Mouse (Mus musculus) thymus, adult 18-20 months (tissue): ENCODE data around the gene Hist1h4d.
"Not testable (repeated sequence)": the region's sequence is repeated elsewhere in the genome, so short reads cannot be mapped to it uniquely, and the experiment has no call there.

Experiments used
- DNase-seq, 2 experiments: peaks; one replicate each; pipeline ENCODE4 v3.0.0; 2022; ENCODE audit warnings: mixed read lengths in 2 of 2

Hist1h4d gene

GRCm38 (mm10) chr13:23551931-23552914 is 29.2 kb upstream of the Hist1h4d start:
- DNase-seq: no peak

GRCm38 (mm10) chr13:23552962-23553361 is 28.4 kb upstream of the Hist1h4d start, which contains the start of gene Hist1h1d:
TSS of gene Hist1h1d (plus strand) at chr13:23553262.
- DNase-seq: no peak

- DNase-seq: no peak
Observed at GRCm38 (mm10) chr13:23554393-23554792, 27.0 kb upstream of the Hist1h4d start.

- DNase-seq: peak; percentile 81 to 89
Observed at GRCm38 (mm10) chr13:23554925-23555838, 26.2 kb upstream of the Hist1h4d start.

GRCm38 (mm10) chr13:23555839-23556416 is 25.5 kb upstream of the Hist1h4d start:
- peak in 1 of 2 experiments; percentile 72 for DNase-seq

- DNase-seq: no peak
Observed at GRCm38 (mm10) chr13:23556906-23557305, 24.5 kb upstream of the Hist1h4d start.

GRCm38 (mm10) chr13:23560699-23561098 is 20.7 kb upstream of the Hist1h4d start:
- not testable (repeated sequence) for DNase-seq

GRCm38 (mm10) chr13:23561531-23561882 is 19.9 kb upstream of the Hist1h4d start:
- not testable (repeated sequence) for DNase-seq

- peak; percentile 81 to 91 for DNase-seq
Observed at GRCm38 (mm10) chr13:23561883-23562659, 19.3 kb upstream of the Hist1h4d start, which contains the start of gene Hist1h3e. TSS of gene Hist1h3e (minus strand) at chr13:23562369.

- no peak for DNase-seq
Observed at GRCm38 (mm10) chr13:23562699-23563462, 18.5 kb upstream of the Hist1h4d start.

GRCm38 (mm10) chr13:23564482-23564881 is 16.9 kb upstream of the Hist1h4d start:
- DNase-seq: no peak

GRCm38 (mm10) chr13:23570261-23571021 is 11.0 kb upstream of the Hist1h4d start:
- DNase-seq: not testable (repeated sequence)

- DNase-seq: peak; percentile 63 to 78
Observed at GRCm38 (mm10) chr13:23571022-23571503, 10.3 kb upstream of the Hist1h4d start, which contains the start of the genes Hist1h2ae and Hist1h2bg. TSS of gene Hist1h2ae (minus strand) at chr13:23571220. TSS of gene Hist1h2bg (plus strand) at chr13:23571396.

GRCm38 (mm10) chr13:23571504-23572217 is 9.7 kb upstream of the Hist1h4d start:
- not testable (repeated sequence) for DNase-seq

GRCm38 (mm10) chr13:23572218-23573033 is 9.0 kb upstream of the Hist1h4d start:
- DNase-seq: no peak

- peak in 1 of 2 experiments; percentile 29 for DNase-seq
Observed at GRCm38 (mm10) chr13:23573034-23573897, 8.1 kb upstream of the Hist1h4d start.

GRCm38 (mm10) chr13:23573898-23574524 is 7.4 kb upstream of the Hist1h4d start, which contains the start of the genes Hist1h2bf and Hist1h2ad:
TSS of gene Hist1h2bf (minus strand) at chr13:23574196.
TSS of gene Hist1h2ad (plus strand) at chr13:23574381.
- DNase-seq: peak; percentile 81 to 94
